Mouse (Mus musculus) G1E (cell line): Measurements from ENCODE around the gene Alkbh8.

ENCODE experiments used
- CTCF ChIP-seq: IDR thresholded peaks from 2 replicates; pipeline ENCODE4 v1.5.1; 2012; ENCODE audit warnings: low read depth, low read length, inconsistent platforms, mixed read lengths
- GATA1 ChIP-seq: IDR thresholded peaks from 2 replicates; pipeline ENCODE4 v1.6.1; 2012; ENCODE audit warnings: borderline replicate concordance, low read length, inconsistent platforms, mixed read lengths
- GATA2 ChIP-seq: IDR thresholded peaks from 2 replicates; pipeline ENCODE4 v1.6.1; 2012; ENCODE audit warnings: low read depth, low read length, inconsistent platforms, borderline replicate concordance
- POLR2AphosphoS5 ChIP-seq: IDR thresholded peaks from 2 replicates; pipeline ENCODE4 v1.6.1; 2012; ENCODE audit warnings: low read depth, low read length, inconsistent platforms; ENCODE audit not compliant: insufficient replicate concordance

GRCm38 (mm10) chr9:3309292-3309836, 25.6 kb upstream of the Alkbh8 start:
- TF ChIP-seq CTCF, result no peak
- TF ChIP-seq GATA1, result no peak
- no peak for TF ChIP-seq GATA2
- no peak for TF ChIP-seq POLR2AphosphoS5
